Mouse (Mus musculus) small intestine, adult 2 months (tissue): ENCODE data around the gene Phf20. TPM values are rescaled to one million over a fixed set of nuclear protein-coding genes. Genes with fewer than 3 reads are reported as not detected.
A peak's percentile ranks its signal among the peaks of the same experiment; 100 is the strongest.

Experiments
- H3K27ac ChIP-seq: fragments of 200-500 bp; 2 replicates; pipeline ENCODE4 v1.5.1; 2012; ENCODE audit warnings: low read depth, low read length, control low read depth, inconsistent platforms; ENCODE audit not compliant: insufficient read depth
- H3K27me3 ChIP-seq: fragments of 200-500 bp; 2 replicates; pipeline ENCODE4 v1.6.1; 2012; ENCODE audit warnings: mild to moderate bottlenecking, moderate library complexity, low read length, inconsistent platforms; ENCODE audit not compliant: control insufficient read depth, insufficient read depth
- H3K36me3 ChIP-seq: fragments of 200-500 bp; 2 replicates; pipeline ENCODE4 v1.6.1; 2012; ENCODE audit warnings: mild to moderate bottlenecking, low read length, control low read depth, inconsistent platforms; ENCODE audit not compliant: control insufficient read depth, insufficient read depth
- H3K4me1 ChIP-seq: fragments of 200-500 bp; 2 replicates; pipeline ENCODE4 v1.6.1; 2012; ENCODE audit warnings: low read length, inconsistent platforms, mixed read lengths; ENCODE audit not compliant: control insufficient read depth, insufficient read depth, insufficient read length
- H3K4me3 ChIP-seq: fragments of 200-500 bp; 2 replicates; pipeline ENCODE4 v1.5.1; 2012; ENCODE audit warnings: low read depth, mild to moderate bottlenecking, control low read depth, inconsistent platforms, low read length, moderate library complexity
- CTCF ChIP-seq: fragments of 200-500 bp; IDR thresholded peaks from 2 replicates; pipeline ENCODE4 v1.5.1; 2012; ENCODE audit warnings: low read depth, mild to moderate bottlenecking, control low read depth, inconsistent platforms, low read length, moderate library complexity, mixed read lengths; ENCODE audit not compliant: insufficient replicate concordance, insufficient read length; ENCODE audit errors: extremely low read depth
- POLR2A ChIP-seq: fragments of 200-500 bp; IDR thresholded peaks from 2 replicates; pipeline ENCODE4 v1.6.1; 2012; ENCODE audit warnings: low read depth, mild to moderate bottlenecking, control low read depth, inconsistent platforms, low read length, moderate library complexity
- WGBS: fragments of 180-500 bp; shearing (Covaris S2); methylation state at CpG from one replicate; pipeline ENCODE4 v1.1.7; 2018; 5-methylcytosine and 5-hydroxymethylcytosine counted together
- polyA plus RNA-seq: library from polyadenylated mRNA; depleted of rRNA; stranded (reverse); fragments of >200 nt; gene quantifications from 2 replicates; pipeline ENCODE4 v1.2.3, GENCODE M21; 2012

The Phf20 gene
- polyA plus RNA-seq, 1 experiment, result 7.1 TPM

DNA sequence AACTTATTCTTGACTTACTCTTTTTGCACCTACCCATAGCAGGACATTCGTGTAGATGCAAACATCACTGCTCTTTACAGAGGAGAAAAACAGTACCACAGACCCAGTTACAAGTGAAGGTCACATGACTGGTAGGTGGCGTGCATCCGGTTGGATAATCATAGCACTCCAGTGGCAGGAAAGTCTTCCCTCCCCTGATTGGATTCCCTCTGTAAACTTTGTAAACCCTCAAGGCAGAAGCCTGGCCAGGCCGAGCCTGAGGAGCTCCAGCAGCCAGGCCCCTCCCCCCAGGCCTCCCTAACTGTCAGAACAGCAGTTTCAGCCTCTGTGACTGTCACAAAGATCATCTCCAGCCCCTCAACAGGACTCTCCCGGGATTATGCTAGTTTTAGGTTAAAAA, 128.4 kb downstream of the Phf20 start:
- Histone ChIP-seq H3K27ac (peak overlapping the region; percentile 61), H3K4me3 (no peak overlapping the region), H3K4me1 (no peaks in the 10 kb centered on the region), H3K36me3 (no peaks in the 10 kb centered on the region), H3K27me3 (no peaks in the 10 kb centered on the region)
- TF ChIP-seq CTCF, result no peak
- no peak for TF ChIP-seq POLR2A
- WGBS, result 48% methylated on average over 5 of the region's 5 CpGs

DNA sequence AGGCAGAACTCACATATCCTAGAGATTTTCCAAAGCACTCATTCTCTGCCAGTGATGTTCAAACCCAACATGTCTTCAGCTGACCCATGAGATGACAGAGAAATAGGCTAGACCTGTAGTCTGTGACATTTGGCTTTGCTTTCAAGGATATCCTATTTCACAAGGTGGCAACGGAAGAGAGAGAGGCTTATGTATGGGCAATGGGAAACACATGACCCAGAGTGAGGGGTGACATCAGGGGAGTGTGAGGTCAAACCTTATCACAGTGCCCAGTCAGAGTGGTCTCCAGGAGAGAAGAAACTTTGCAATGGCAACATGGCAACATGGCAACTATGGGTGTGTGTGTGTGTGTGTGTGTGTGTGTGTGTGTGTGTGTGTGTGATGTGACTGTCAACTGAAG, 134.4 kb downstream of the Phf20 start:
- no peaks in the 10 kb centered on the region for H3K36me3 ChIP-seq
- no peak overlapping the region for H3K4me3 ChIP-seq
- 88% methylated on average over 1 of the region's 1 CpGs for WGBS
- H3K27ac ChIP-seq, result no peak overlapping the region
- H3K4me1 ChIP-seq, result no peaks in the 10 kb centered on the region
- no peaks in the 10 kb centered on the region for H3K27me3 ChIP-seq
- no peak for TF ChIP-seq CTCF
- no peak for TF ChIP-seq POLR2A

DNA sequence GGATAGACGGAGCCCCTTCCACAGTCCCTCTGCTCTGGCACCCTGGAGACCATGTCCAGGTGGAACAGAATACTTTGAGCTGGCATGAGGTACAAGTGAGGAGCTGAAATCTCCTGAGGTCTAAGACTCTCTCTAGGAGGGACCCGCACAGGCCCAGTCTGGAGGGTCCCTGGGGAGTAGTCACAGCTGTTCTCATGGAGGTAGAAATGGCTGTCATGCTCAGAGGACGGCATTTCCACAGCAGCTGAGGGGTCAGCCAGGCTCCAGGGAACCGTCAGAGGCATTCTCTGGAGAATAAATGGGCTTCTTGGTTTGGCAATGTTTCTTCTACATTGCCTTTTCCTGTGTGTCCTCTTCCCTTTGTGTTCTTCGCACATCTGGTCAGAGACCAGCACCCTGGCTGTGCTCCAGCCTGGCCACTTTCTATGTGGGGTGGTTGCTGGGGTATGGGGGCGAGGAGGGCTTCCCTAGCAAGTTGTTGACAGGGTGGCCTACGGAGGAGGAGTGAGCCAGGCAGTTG, 135.2 kb downstream of the Phf20 start:
- Histone ChIP-seq H3K36me3 (no peaks in the 10 kb centered on the region), H3K4me1 (no peaks in the 10 kb centered on the region), H3K4me3 (no peak overlapping the region), H3K27ac (no peak overlapping the region), H3K27me3 (no peaks in the 10 kb centered on the region)
- WGBS, result 79% methylated on average over 7 of the region's 7 CpGs
- TF ChIP-seq POLR2A (no peak), CTCF (no peak)

DNA sequence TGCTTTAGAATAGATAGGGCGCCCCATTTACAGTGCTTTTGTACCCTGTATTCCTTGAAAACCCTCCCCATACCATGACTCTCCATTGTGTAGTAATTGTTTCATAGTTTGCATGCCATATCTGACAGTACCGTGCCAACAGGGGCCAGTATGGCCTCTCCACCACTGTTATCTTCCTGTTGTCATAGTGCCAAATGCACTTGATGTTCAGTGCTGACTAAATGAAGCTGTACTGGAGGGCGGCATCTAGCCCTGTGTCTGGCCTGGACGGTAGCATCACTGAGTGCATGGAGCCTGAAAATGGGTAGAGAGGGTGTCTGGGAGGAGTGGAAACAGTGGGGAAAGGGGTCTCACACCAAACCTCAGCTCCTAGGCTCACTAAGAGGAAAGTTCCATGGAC, 143.8 kb downstream of the Phf20 start:
- no peaks in the 10 kb centered on the region for H3K4me1 ChIP-seq
- H3K27me3 ChIP-seq, result no peaks in the 10 kb centered on the region
- 52% methylated on average over 4 of the region's 4 CpGs for WGBS
- H3K4me3 ChIP-seq, result no peak overlapping the region
- no peak for TF ChIP-seq POLR2A
- no peak for TF ChIP-seq CTCF
- no peak overlapping the region for H3K27ac ChIP-seq
- H3K36me3 ChIP-seq, result no peaks in the 10 kb centered on the region

DNA sequence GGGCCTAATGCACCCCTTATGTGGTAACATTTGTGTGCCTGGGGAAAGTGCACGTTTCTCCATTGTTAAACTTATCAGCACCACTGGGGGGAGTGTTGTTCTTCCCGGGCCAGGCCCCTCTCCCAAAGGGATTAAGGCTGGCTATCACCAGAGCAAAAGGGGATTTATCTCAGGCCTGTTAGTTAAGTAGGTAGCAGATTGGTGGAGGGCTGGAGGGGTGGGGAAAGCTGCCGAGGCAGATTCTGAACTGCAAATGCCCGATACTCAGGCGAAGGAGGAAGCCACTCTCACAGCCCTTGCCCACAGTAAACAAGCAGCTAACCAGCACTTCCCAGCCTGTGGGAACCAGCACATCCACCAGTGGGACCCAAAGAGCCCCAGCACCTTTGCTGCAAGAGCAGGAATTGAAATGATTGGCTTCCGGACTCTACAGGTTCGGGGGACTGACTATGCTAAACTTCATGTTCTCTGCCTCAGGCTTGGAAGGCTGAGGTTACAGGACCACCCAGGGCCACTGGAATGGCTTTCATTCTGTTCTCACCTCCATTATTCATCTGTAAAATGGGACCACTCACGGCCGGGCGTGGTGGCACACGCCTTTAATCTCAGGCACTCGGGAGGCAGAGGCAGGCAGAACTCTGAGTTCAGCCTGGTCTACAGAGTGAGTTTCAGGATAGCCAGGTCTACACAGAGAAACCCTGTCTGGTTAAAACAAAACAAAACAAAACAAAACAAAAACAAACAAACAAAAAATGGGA, 148.7 kb downstream of the Phf20 start:
- H3K4me1 ChIP-seq, result no peaks in the 10 kb centered on the region
- H3K4me3 ChIP-seq, result no peak overlapping the region
- no peaks in the 10 kb centered on the region for H3K36me3 ChIP-seq
- peak; percentile 16; the same call in 1 of the 2 replicates for TF ChIP-seq CTCF
- no peak for TF ChIP-seq POLR2A
- WGBS, result 61% methylated on average over 12 of the region's 12 CpGs
- no peaks in the 10 kb centered on the region for H3K27me3 ChIP-seq
- H3K27ac ChIP-seq, result no peak overlapping the region

DNA sequence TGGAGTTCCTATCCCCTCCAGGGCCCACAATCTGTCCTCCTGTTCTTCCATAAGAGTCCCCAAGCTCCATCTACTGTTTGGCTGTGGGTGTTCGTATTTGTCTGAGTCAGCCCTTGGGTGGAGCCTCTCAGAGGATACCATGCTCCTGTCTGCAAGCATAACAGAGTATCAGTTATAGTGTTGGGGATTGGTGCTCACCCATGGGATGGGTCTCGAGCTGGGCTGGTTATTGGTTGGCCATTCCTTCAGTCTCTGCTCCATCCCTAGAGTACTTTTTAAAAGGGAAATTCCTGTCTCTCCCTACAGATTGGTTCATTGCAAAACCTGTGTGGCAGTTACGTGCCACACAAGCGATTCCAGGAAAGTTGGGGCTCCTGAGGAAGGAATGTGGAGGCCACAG, 152.5 kb downstream of the Phf20 start:
- H3K4me1 ChIP-seq, result no peaks in the 10 kb centered on the region
- 80% methylated on average over 4 of the region's 4 CpGs for WGBS
- H3K27ac ChIP-seq, result no peak overlapping the region
- H3K36me3 ChIP-seq, result no peaks in the 10 kb centered on the region
- TF ChIP-seq CTCF, result no peak
- TF ChIP-seq POLR2A, result no peak
- H3K27me3 ChIP-seq, result no peaks in the 10 kb centered on the region
- no peak overlapping the region for H3K4me3 ChIP-seq

DNA sequence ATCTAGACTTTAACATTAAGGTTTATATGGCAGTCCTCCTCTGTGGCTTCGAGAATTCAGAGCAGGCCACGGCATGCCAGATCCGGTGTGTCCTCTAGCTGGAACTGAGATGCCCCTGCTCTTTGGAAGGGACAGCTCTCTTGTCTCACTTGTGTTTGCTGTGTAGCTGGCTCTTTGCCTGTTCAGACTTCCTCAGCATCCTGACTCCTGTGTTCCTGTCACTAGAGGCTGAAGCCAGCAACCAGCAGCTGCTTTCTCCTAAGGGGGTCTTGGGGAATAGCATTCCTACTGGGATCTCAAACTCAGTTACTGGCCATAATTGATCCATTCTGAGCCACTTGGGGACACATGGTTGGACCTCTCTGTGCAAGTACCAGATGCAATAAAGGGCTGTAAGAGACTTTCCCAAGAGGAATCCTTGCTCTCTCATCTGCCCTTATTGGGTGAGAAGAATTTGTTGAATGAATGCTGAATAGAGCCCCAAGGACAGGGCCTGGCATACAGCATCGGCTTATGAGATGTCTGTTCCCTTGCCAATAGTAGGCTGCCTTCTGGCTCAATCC, 153.1 kb downstream of the Phf20 start:
- no peaks in the 10 kb centered on the region for H3K36me3 ChIP-seq
- H3K27ac ChIP-seq, result no peak overlapping the region
- WGBS, result 90% methylated on average over 4 of the region's 4 CpGs
- peaks cover 2% of the 10 kb centered on the region; the same call in 1 of the 2 replicates for H3K4me1 ChIP-seq
- H3K4me3 ChIP-seq, result no peak overlapping the region
- H3K27me3 ChIP-seq, result no peaks in the 10 kb centered on the region
- no peak for TF ChIP-seq CTCF
- TF ChIP-seq POLR2A, result no peak

DNA sequence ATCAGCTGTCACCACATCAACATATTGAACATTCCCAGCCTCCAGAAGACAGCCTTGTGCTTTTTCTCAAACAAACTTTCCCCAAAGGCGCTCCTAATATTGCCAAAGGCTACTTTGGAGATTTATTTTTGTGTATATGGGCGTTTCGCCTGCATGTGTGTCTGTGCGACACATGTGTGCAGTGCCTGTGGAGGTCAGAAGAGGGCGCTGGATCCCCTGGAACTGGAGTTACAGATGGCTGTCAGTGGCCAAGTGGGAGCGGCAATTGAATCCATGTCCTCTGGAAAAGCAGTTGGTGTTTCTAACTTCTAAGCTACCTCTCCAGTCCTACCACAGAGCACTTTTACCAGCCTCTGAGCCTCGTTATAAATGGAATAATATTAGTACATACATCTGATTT, 155.0 kb downstream of the Phf20 start:
- Histone ChIP-seq H3K36me3 (no peaks in the 10 kb centered on the region), H3K27me3 (no peaks in the 10 kb centered on the region), H3K27ac (no peak overlapping the region), H3K4me1 (peaks cover 2% of the 10 kb centered on the region; the same call in 1 of the 2 replicates), H3K4me3 (no peak overlapping the region)
- WGBS, result 87% methylated on average over 7 of the region's 7 CpGs
- TF ChIP-seq POLR2A (no peak), CTCF (no peak)
